Mouse (Mus musculus): ENCODE measurements around the gene C2cd3.

- TF ChIP-seq MAX (IDR thresholded peaks at IDR 0.05; ENCODE audit: low read length) (no peak), CTCF (IDR thresholded peaks at IDR 0.05 in 2 of 3, conservative IDR thresholded peaks at IDR 0.05 in 1 of 3; ENCODE audit: control insufficient read depth in 1 of 3, insufficient read depth in 1 of 3, low read depth in 2 of 3, low read length in 3 of 3, poor library complexity in 1 of 3, severe bottlenecking in 1 of 3) (no peak), MAFK (IDR thresholded peaks at IDR 0.05; ENCODE audit: borderline replicate concordance, low read depth, low read length) (no peak), ELF1 (IDR thresholded peaks at IDR 0.05; ENCODE audit: low read depth, low read length) (no peak)
Observed at GRCm38 (mm10) chr7:100484493-100484892, 112.5 kb downstream of the C2cd3 start.
